Mouse (Mus musculus): ENCODE measurements at regions not wholly inside any gene's neighbourhood (a gene's known extent, or its start where the extent isn't known, plus 50 kb on each side); places are given as distances from the start of the nearest gene placed in this dataset.

DNA sequence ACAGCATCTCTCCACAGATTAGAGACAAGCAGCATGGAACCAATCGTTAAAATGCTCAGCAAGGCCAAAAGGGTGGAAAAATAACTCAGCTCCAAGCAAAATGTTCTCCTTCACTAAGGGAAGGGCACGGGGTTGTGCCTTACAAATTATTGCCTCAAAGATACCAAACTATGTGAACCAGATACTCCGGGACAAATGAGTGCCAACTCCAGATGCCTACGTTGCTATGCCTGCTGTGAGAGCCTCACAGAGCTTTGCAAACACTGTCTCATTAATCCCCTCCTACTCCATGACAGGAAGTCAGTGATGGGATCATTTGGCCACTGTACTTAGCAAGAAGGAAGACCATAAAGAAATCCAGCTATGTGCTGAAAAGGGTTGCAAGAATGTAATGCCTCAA lies 345.9 kb upstream of the Map3k7 start:
- no peak for DNase-seq (ENCODE audit: low read depth, low spot score)
- H3K36me3 ChIP-seq (ENCODE audit: control insufficient read depth in 1 of 2, insufficient read depth in 2 of 2, low read length in 2 of 2) = no peaks in the 10 kb centered on the region
- no peaks in the 10 kb centered on the region for H3K79me2 ChIP-seq (ENCODE audit: control insufficient read depth, insufficient read depth, low read length, poor library complexity)
- TF ChIP-seq CTCF (IDR thresholded peaks at IDR 0.05 in 2 of 3, conservative IDR thresholded peaks at IDR 0.05 in 1 of 3; ENCODE audit: control insufficient read depth in 1 of 3, insufficient read depth in 1 of 3, low read depth in 2 of 3, low read length in 3 of 3, poor library complexity in 1 of 3, severe bottlenecking in 1 of 3) (no peak), UBTF (IDR thresholded peaks at IDR 0.05; ENCODE audit: borderline replicate concordance, insufficient read depth, low read depth, low read length) (no peak), MXI1 (IDR thresholded peaks at IDR 0.05; ENCODE audit: low read depth, low read length) (no peak), ZNF384 (IDR thresholded peaks at IDR 0.05; ENCODE audit: low read depth, low read length) (no peak), CHD2 (IDR thresholded peaks at IDR 0.05; ENCODE audit: low read length) (no peak), ELF1 (IDR thresholded peaks at IDR 0.05; ENCODE audit: low read depth, low read length) (no peak), ZC3H11A (IDR thresholded peaks at IDR 0.05; ENCODE audit: low read depth, low read length) (no peak), BHLHE40 (IDR thresholded peaks at IDR 0.05; ENCODE audit: borderline replicate concordance, low read depth, low read length) (no peak), JUND (IDR thresholded peaks at IDR 0.05; ENCODE audit: low read depth, low read length) (no peak), MAX (IDR thresholded peaks at IDR 0.05; ENCODE audit: low read length) (no peak), RAD21 (IDR thresholded peaks at IDR 0.05; ENCODE audit: low read depth, low read length) (no peak), TAL1 (IDR thresholded peaks at IDR 0.05; ENCODE audit: low read length) (no peak), TBP (IDR thresholded peaks at IDR 0.05; ENCODE audit: low read depth, low read length) (no peak), NELFE (IDR thresholded peaks at IDR 0.05; ENCODE audit: low read depth, low read length) (no peak)
- no peak overlapping the region for H3K4me3 ChIP-seq (ENCODE audit: control insufficient read depth in 1 of 2, insufficient read depth in 1 of 2, low read depth in 2 of 2, low read length in 2 of 2)
- no peaks in the 10 kb centered on the region for H3K9me3 ChIP-seq (replicated peaks; ENCODE audit: insufficient read depth, low read length)
- H3K9ac ChIP-seq (ENCODE audit: control insufficient read depth, low read depth, low read length, poor library complexity, severe bottlenecking) = no peak overlapping the region
- no peaks in the 10 kb centered on the region for H3K27me3 ChIP-seq (ENCODE audit: control insufficient read depth in 1 of 2, insufficient read depth in 2 of 2, low read length in 2 of 2)
- H3K4me1 ChIP-seq (ENCODE audit: control insufficient read depth in 1 of 2, insufficient read depth in 2 of 2, low read length in 2 of 2) = no peaks in the 10 kb centered on the region
- no peak overlapping the region for H3K27ac ChIP-seq (ENCODE audit: control insufficient read depth, low read depth, low read length)

DNA sequence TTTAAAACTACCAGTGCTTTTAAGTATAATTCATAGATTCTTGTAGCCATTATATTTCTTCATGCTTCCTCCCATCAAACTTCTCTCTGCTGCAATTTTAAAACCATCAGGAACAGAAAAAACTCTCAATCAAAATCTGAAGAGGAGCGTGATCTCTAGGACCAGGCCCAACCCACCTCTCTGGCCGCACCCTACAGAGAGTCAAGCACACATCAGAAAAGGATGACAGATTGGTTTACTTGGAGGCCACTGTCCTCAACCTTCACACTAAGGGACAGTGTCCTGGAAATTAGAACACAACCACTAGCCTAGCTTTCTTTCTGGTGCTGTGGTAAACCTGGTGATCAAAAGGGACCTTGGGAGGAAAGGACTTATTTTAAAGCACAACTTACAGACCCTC lies 342.7 kb upstream of the Map3k7 start:
- TF ChIP-seq MAZ (IDR thresholded peaks at IDR 0.05; ENCODE audit: low read depth, low read length) (no peak), ZMIZ1 (IDR thresholded peaks at IDR 0.05; ENCODE audit: low read depth, low read length) (no peak), EP300 (IDR thresholded peaks at IDR 0.05; ENCODE audit: low read depth in 1 of 2, low read length in 2 of 2) (no peak), POLR2AphosphoS5 (IDR thresholded peaks at IDR 0.05; ENCODE audit: borderline replicate concordance, low read depth, low read length) (no peak), HCFC1 (IDR thresholded peaks at IDR 0.05; ENCODE audit: low read depth, low read length) (no peak)
- no peaks in the 10 kb centered on the region for H3K79me2 ChIP-seq (ENCODE audit: control insufficient read depth, insufficient read depth, low read length, poor library complexity)

More for the DNA sequence above, 342.7 kb upstream of the Map3k7 start:
- Histone ChIP-seq H3K36me3 (ENCODE audit: control insufficient read depth in 1 of 2, insufficient read depth in 2 of 2, low read length in 2 of 2) (no peaks in the 10 kb centered on the region), H3K27ac (ENCODE audit: control insufficient read depth, low read depth, low read length) (no peak overlapping the region), H3K4me3 (ENCODE audit: control insufficient read depth in 1 of 2, insufficient read depth in 1 of 2, low read depth in 2 of 2, low read length in 2 of 2) (no peak overlapping the region), H3K4me1 (ENCODE audit: control insufficient read depth in 1 of 2, insufficient read depth in 2 of 2, low read length in 2 of 2) (no peaks in the 10 kb centered on the region), H3K9me3 (replicated peaks; ENCODE audit: insufficient read depth, low read length) (no peaks in the 10 kb centered on the region), H3K9ac (ENCODE audit: control insufficient read depth, low read depth, low read length, poor library complexity, severe bottlenecking) (no peak overlapping the region), H3K27me3 (ENCODE audit: control insufficient read depth in 1 of 2, insufficient read depth in 2 of 2, low read length in 2 of 2) (no peaks in the 10 kb centered on the region)
- no peak for DNase-seq (ENCODE audit: low read depth, low spot score)

All from MEL (cell line).